Mouse (Mus musculus) olfactory bulb, adult 2 months (tissue): ENCODE measurements at regions not wholly inside any gene's neighbourhood (a gene's known extent, or its start where the extent isn't known, plus 50 kb on each side); places are given as distances from the start of the nearest gene placed in this dataset.

ENCODE experiments used
- CTCF ChIP-seq: fragments of 200-500 bp; IDR thresholded peaks from 2 replicates; pipeline ENCODE4 v1.5.1; 2012; ENCODE audit warnings: low read depth, mild to moderate bottlenecking, low read length, moderate library complexity; ENCODE audit not compliant: insufficient read depth
- POLR2A ChIP-seq: fragments of 200-500 bp; IDR thresholded peaks from 2 replicates; pipeline ENCODE4 v1.6.1; 2012; ENCODE audit warnings: mild to moderate bottlenecking, low read depth, low read length, moderate library complexity; ENCODE audit not compliant: insufficient read depth

- TF ChIP-seq CTCF = no peak
- TF ChIP-seq POLR2A = no peak
Measured at GRCm38 (mm10) chr15:62734900-62735299, 1110.1 kb downstream of the Gsdmc2 start.
